ENCODE assay signal across 8 mouse cellular contexts in genomic region chr4:120368663-120369062, GRCm38 (mm10). TPM values are rescaled to one million over a fixed set of nuclear protein-coding genes. Genes with fewer than 3 reads are reported as not detected.
DNase-seq lines count a peak whose midpoint lies in the region; ATAC-seq lines count a peak whose summit lies in the region.

No protein-coding gene starts in this region.

- H3K36me3 ChIP-seq in midbrain, embryonic 10.5 days, result no peaks in the 10 kb centered on the region
- no peaks in the 10 kb centered on the region for H3K36me3 ChIP-seq in midbrain, embryonic 16.5 days (ENCODE audit: control insufficient read depth, insufficient read depth, low read length)
- H3K36me3 ChIP-seq in embryonic facial prominence, embryonic 11.5 days (replicated peaks; ENCODE audit: control insufficient read depth, insufficient read depth, low read depth, low read length), result no peaks in the 10 kb centered on the region

- 6% methylated on average over 4 of the region's 4 CpGs for WGBS in midbrain, embryonic 10.5 days
- whole genome bisulfite sequencing in midbrain, embryonic 16.5 days, result 9% methylated on average over 4 of the region's 4 CpGs
- 3% methylated on average over 4 of the region's 4 CpGs for WGBS in embryonic facial prominence, embryonic 11.5 days

- H3K4me1 ChIP-seq in midbrain, embryonic 10.5 days, result peaks cover 59% of the 10 kb centered on the region
- H3K4me1 ChIP-seq in midbrain, embryonic 16.5 days (ENCODE audit: control insufficient read depth, insufficient read depth, low read length), result peaks cover 42% of the 10 kb centered on the region
- H3K4me1 ChIP-seq in embryonic facial prominence, embryonic 11.5 days (ENCODE audit: control insufficient read depth, insufficient read depth, low read length), result no peaks in the 10 kb centered on the region

- no peak for ATAC-seq in midbrain, embryonic 16.5 days
- ATAC-seq in embryonic facial prominence, embryonic 11.5 days (replicated peaks; ENCODE audit: insufficient number of reproducible peaks, low FRiP score, low TSS enrichment, low read depth), result no peak

- no peak overlapping the region for H3K4me3 ChIP-seq in midbrain, embryonic 10.5 days
- no peak overlapping the region for H3K4me3 ChIP-seq in midbrain, embryonic 16.5 days (ENCODE audit: low read depth, low read length)
- no peak overlapping the region for H3K4me3 ChIP-seq in embryonic facial prominence, embryonic 11.5 days (ENCODE audit: low read depth, low read length)

- intact Hi-C loops in heart, postnatal 14 days (cut with DNase I), result no loop called here
- intact Hi-C loops in left cerebral cortex, postnatal 25 days (cut with DNase I), result loop anchor here (1.0 kb wide), 1 partner anchor 143 kb away; no protein-coding TSS in a partner anchor

- peak; percentile 63 for DNase-seq in midbrain, embryonic 10.5 days (ENCODE audit: low spot score)
- DNase-seq in adrenal gland, postnatal 4 days (ENCODE audit: low spot score in 2 of 2), result peak; percentile 39 to 41
- peak; percentile 78 for DNase-seq in embryonic facial prominence, embryonic 11.5 days (ENCODE audit: low spot score)
- DNase-seq in heart, postnatal 14 days, result peak; percentile 54 to 67
- peak; percentile 77 to 81 for DNase-seq in left cerebral cortex, postnatal 25 days (ENCODE audit: low spot score in 2 of 2)
- peak; percentile 25 for DNase-seq in retina, adult 2 months (ENCODE audit: low read depth, low spot score)
- DNase-seq in urinary bladder, postnatal 25 days (ENCODE audit: low spot score), result peak; percentile 35

- no peak overlapping the region for H3K9ac ChIP-seq in midbrain, embryonic 16.5 days (ENCODE audit: low read depth, low read length)
- no peak overlapping the region for H3K9ac ChIP-seq in embryonic facial prominence, embryonic 11.5 days (replicated peaks; ENCODE audit: low read length)

- no peak overlapping the region for H3K27ac ChIP-seq in midbrain, embryonic 10.5 days (replicated peaks)
- H3K27ac ChIP-seq in midbrain, embryonic 16.5 days (ENCODE audit: low read length), result no peak overlapping the region
- no peak overlapping the region for H3K27ac ChIP-seq in embryonic facial prominence, embryonic 11.5 days (replicated peaks; ENCODE audit: low read depth, low read length)

- H3K9me3 ChIP-seq in midbrain, embryonic 10.5 days (replicated peaks), result no peaks in the 10 kb centered on the region
- H3K9me3 ChIP-seq in midbrain, embryonic 16.5 days (replicated peaks; ENCODE audit: control insufficient read depth, low read length, poor library complexity, severe bottlenecking), result no peaks in the 10 kb centered on the region
- no peaks in the 10 kb centered on the region for H3K9me3 ChIP-seq in embryonic facial prominence, embryonic 11.5 days (replicated peaks; ENCODE audit: control insufficient read depth, low read length)

- H3K27me3 ChIP-seq in midbrain, embryonic 10.5 days (ENCODE audit: low read depth, poor library complexity, severe bottlenecking), result peaks cover 50% of the 10 kb centered on the region
- no peaks in the 10 kb centered on the region for H3K27me3 ChIP-seq in midbrain, embryonic 16.5 days (ENCODE audit: control insufficient read depth, insufficient read depth, low read depth, low read length)
- no peaks in the 10 kb centered on the region for H3K27me3 ChIP-seq in embryonic facial prominence, embryonic 11.5 days (ENCODE audit: control insufficient read depth, insufficient read depth, low read length)

- no peak overlapping the region for H3K4me2 ChIP-seq in midbrain, embryonic 16.5 days (ENCODE audit: low read length)
- H3K4me2 ChIP-seq in embryonic facial prominence, embryonic 11.5 days (ENCODE audit: low read depth, low read length), result no peak overlapping the region

RNA-seq across cellular contexts. Expression of gene Scmh1, which starts 36.4 kb away (rescaled TPM):
- polyA plus RNA-seq in midbrain, embryonic 10.5 days (2016; fragmentation: Nextera tagmentation; extraction: Ambion mirVana), result 36.8 and 46.9 TPM in 2 replicates
- 92.3 and 97.8 TPM in 2 replicates for polyA plus RNA-seq in midbrain, embryonic 16.5 days (2015; fragmentation: Nextera tagmentation; extraction: Ambion mirVana)
- total RNA-seq in adrenal gland, postnatal 4 days (2021), result 10 to 100 TPM; 60.9 to 62.2 TPM
- 27.2 and 31.4 TPM in 2 replicates for polyA plus RNA-seq in embryonic facial prominence, embryonic 11.5 days (2014; fragmentation: Nextera tagmentation; extraction: Ambion mirVana)
- total RNA-seq in heart, postnatal 14 days (2021), result 10 to 100 TPM; 54.0 to 61.7 TPM
- 100 to 1,000 TPM; 102 to 113 TPM for total RNA-seq in left cerebral cortex, postnatal 25 days (2021)

Comparison
In these comparisons a context has a peak if more than half of its experiments do, and no peak if none do; other contexts are left out.
1. DNase-seq: peak in every context shown above with its lines; median percentile 79 in left cerebral cortex, postnatal 25 days; 78 in embryonic facial prominence, embryonic 11.5 days; 63 in midbrain, embryonic 10.5 days; 60 in heart, postnatal 14 days; 40 in adrenal gland, postnatal 4 days; 35 in urinary bladder, postnatal 25 days; 25 in retina, adult 2 months.